Mouse (Mus musculus) kidney, adult 2 months (tissue): Measurements from ENCODE around the gene Col24a1.

Experiments
- CTCF ChIP-seq: fragments of 200-500 bp; conservative IDR thresholded peaks from 2 replicates; pipeline ENCODE4 v1.5.1; 2011; ENCODE audit warnings: low read depth, mild to moderate bottlenecking, control low read depth, low read length, moderate library complexity, mixed read lengths; ENCODE audit not compliant: insufficient read depth, insufficient read length
- POLR2A ChIP-seq: fragments of 200-500 bp; IDR thresholded peaks from one replicate; pipeline ENCODE4 v1.6.1; 2011; ENCODE audit warnings: low read depth, low read length, control low read depth

DNA sequence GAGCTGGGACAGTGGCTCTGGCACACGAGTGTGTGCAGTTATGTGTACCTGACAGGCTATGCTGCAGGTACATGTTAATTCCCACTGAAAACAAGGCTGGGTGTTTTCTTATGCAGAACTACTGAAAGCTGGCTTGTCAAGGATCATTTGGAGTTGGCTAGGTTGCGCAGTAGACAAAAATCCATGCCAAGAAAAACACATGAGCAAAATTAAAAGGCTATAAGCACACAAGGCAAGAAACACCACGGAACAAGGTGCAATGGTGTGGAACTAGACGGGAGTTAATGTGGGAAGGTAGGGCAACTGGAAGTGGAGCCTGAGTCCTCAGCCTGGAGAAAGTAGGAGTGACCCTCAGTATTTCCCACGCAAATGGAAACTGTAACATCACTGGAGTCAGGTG, 39.2 kb upstream of the Col24a1 start:
- TF ChIP-seq CTCF (no peak), POLR2A (no peak)
